Mouse (Mus musculus) liver, postnatal 0 days (tissue): ENCODE results near the gene Comt.

Experiments used
- CTCF ChIP-seq: sonication (generic); IDR thresholded peaks from 2 replicates; pipeline ENCODE4 v1.5.1; 2016; ENCODE audit warnings: antibody characterized with exemption, low read depth
- EP300 ChIP-seq: IDR thresholded peaks from 2 replicates; pipeline ENCODE4 v1.6.1; 2016; ENCODE audit warnings: antibody characterized with exemption, low read depth, mild to moderate bottlenecking

- 0 out of 2 replicates have a peak, but pooled peaks have one; percentile 15 for TF ChIP-seq CTCF
- TF ChIP-seq EP300: no peak
These were observed 4.1 kb upstream of the Comt start for GRCm38 (mm10) chr16:18430641-18431212.
